Mouse (Mus musculus) cerebellum, adult 11-12 months (tissue): Measurements from ENCODE around the gene Gm13199.

Source experiments
- DNase-seq: peaks from one replicate; pipeline ENCODE4 v3.0.0; 2022

Gm13199 gene

GRCm38 (mm10) chr2:5862834-5863233 is at the start of gene Gm13199:
Gene Gm13199, minus strand, starts transcription at chr2:5862934.
- DNase-seq, result no peak

GRCm38 (mm10) chr2:5911282-5911965 is 48.7 kb upstream of the Gm13199 start:
- no peak for DNase-seq

GRCm38 (mm10) chr2:5906625-5907024 is 43.9 kb upstream of the Gm13199 start:
- no peak for DNase-seq

GRCm38 (mm10) chr2:5906092-5906491 is 43.4 kb upstream of the Gm13199 start:
- DNase-seq, result peak; percentile 59

DNA sequence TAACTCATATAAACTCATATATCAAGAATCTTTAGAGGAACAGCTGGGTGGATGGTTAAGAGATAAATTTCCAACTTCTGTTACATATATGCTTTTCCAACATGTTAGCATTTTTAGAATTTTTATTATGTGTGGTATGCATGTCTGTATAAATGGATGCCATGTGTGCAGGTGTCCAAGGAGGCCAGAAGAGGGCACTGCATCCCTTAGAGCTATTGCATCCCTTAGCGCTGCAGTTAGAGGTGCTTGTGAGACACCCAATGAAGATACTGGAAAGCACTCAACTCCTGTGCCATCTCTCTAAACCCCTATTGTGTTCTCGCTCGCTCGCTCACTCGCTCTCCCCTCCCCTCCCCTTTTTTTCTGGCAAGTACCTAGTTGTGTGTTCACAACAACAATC is 37.4 kb upstream of the Gm13199 start:
- DNase-seq, result no peak

- peak; percentile 97 for DNase-seq
These were observed 32.3 kb upstream of the Gm13199 start, which contains the start of gene Sec61a2 for GRCm38 (mm10) chr2:5894843-5895570. Gene Sec61a2, minus strand, starts transcription at chr2:5895432.

DNA sequence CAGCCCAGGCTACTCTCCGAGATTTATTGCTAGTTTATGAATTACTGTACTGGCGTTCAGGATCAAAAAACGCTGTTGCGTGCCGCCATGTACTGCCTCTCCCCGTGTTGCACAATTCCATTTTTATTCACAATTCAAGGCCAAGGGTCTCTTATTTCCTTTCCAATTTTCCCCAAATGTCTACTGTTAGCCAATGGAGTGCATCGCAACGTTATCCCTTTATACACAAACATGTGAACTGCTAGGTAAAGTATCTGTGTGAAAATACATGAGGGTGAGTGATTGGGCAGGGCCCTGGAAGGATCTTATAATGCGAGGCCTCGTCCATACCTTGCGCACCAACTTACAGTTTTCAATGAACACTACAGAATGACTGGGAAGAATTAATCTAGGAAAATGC is 31.6 kb upstream of the Gm13199 start:
- no peak for DNase-seq

GRCm38 (mm10) chr2:5889412-5889811 is 26.7 kb upstream of the Gm13199 start:
- no peak for DNase-seq

DNA sequence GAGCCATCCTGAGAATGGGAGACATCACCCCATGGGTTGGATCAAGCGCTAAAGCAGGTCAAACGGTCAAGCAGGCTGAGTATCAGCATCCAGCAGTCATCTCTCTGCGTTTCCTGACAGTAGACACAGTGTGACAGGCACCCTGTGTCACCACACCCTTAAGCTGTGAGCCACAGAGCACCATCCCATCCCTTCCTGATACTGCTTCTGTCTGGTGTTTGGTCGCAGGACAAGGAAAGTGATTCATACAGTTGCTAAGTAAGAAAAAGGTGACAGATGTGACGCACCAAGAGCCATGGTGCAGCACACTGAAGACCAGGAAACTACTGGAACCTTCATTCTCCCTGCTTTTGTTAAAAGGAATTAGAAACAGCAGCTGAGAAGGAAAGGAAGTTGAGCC is 26.1 kb upstream of the Gm13199 start:
- no peak for DNase-seq

- DNase-seq, result no peak
These were observed 14.7 kb upstream of the Gm13199 start for GRCm38 (mm10) chr2:5877446-5877845.

GRCm38 (mm10) chr2:5869746-5870145 is 7.0 kb upstream of the Gm13199 start:
- DNase-seq, result no peak

DNA sequence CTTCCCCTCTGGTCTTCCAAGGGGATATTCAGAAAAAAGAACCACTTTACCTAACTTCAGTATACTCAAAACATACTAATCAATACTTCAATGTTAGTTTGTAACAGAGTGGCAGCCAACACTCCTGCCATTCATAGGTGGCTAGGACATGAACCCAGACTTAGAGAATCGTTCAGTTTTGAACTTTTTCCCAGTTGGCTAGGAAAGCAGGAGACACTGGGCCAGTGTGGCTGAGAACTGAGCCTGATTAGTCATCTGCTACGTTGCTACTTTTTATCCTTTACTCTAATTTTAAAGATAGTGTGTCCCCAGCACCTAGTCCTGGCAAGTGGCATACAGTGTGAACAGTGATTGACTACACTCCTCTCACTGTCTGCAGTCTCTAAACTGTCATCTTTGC is 4.9 kb upstream of the Gm13199 start:
- DNase-seq, result no peak

- DNase-seq, result no peak
These were observed 10.9 kb downstream of the Gm13199 start for GRCm38 (mm10) chr2:5851866-5852265.

DNA sequence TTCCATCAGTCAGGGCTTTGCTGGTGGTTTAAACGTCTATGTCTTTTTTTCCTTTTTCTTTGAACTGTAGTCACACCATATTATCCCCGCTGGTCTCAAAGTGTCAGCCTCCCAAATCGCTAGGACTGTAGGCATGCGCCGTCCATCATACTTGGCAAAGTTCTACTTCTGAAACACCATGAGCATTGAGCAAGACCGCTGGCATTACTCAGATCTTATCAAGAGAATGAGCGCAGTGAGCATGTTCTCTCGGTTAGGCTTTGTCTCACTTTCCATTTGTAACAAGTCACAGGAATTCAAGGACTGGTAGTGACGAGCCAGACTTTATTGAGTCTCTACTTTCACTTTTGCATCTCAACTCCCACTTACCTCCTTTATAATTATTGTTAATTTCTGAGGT is 11.6 kb downstream of the Gm13199 start:
- no peak for DNase-seq

GRCm38 (mm10) chr2:5845826-5846225 is 16.9 kb downstream of the Gm13199 start:
- no peak for DNase-seq

GRCm38 (mm10) chr2:5844873-5845631 is 17.7 kb downstream of the Gm13199 start, which contains the start of the genes Nudt5 and Cdc123:
Gene Nudt5, plus strand, starts transcription at chr2:5845019.
Gene Cdc123, minus strand, starts transcription at chr2:5845164.
- peak; percentile 91 for DNase-seq

DNA sequence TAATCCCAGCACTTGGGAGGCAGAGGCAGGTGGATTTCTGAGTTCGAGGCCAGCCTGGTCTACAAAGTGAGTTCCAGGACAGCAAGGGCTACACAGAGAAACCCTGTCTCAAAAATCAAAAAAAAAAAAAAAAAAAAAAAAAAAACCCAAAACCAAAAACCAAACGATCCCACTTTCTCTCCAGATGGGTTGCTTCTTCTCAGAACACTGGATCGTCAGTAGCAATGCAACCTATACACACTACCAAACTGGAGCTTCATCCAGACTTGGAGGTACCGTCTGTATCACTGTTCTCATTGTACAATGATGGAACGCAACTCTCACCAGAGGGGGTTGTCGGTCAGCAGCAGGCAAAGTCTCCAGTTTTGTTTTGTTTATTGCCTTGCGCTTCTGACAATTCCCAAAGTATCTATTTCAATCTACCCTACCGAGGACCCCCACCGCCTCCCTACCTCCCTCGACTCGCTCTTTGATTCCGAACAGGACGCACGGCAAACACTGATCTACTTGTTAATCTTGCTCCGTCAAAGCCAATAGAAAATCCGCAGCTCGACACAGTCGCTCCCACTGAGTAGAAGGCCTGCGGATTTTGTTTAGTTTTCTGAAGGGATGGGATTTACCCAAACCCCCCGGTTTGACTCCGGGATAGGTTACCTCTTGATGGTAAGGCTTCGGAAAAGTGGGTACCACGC is 18.4 kb downstream of the Gm13199 start:
- no peak for DNase-seq

DNA sequence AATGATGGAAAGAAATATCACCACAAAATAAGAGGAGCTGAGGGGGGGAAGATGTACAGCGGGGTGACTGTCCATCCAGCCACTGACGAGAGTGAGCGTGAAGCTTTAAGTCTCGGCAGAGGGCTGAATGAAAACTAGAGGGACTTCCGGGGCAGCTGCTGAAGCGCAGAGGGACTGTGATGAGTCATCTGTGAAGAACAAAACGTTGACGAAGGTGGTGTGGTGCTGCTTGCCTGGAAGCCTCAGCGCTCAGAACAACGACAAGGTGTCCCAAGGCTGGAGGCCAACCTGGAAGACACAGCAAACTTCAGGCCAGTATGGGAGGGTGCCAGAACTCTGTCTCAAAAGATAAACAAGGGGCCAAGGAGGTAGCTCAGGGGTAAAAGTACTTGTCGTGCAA is 21.9 kb downstream of the Gm13199 start:
- DNase-seq, result no peak

DNA sequence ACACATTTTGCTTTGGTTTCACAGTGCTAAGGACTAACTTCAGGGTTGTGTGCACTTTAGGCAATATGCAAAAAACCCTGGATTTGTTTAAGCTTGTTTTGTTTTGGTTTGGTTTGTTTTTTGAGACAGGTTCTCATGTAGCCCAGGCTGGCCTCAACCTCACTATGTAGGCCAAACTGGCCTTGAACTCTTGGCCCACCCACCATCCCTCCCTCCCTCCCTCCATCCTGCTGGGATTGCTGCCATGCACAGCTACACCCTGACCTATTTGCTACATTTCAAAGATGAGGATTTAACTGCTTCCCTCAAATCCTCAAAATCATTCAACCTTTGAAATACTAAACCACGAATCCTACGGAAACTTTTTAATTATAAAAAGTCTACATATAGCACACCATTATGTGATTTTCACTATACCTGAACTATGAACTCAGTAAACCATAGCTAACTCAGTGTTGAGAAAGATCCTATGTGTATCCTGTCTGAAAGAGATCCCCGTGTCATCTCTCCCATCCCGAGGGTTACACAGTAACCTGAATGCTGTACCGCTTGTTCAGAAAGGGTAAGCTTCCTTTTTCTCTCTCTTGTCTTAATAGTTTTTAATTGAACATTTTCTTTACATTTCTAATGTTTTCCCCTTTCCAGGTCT is 37.3 kb downstream of the Gm13199 start:
- DNase-seq, result no peak

DNA sequence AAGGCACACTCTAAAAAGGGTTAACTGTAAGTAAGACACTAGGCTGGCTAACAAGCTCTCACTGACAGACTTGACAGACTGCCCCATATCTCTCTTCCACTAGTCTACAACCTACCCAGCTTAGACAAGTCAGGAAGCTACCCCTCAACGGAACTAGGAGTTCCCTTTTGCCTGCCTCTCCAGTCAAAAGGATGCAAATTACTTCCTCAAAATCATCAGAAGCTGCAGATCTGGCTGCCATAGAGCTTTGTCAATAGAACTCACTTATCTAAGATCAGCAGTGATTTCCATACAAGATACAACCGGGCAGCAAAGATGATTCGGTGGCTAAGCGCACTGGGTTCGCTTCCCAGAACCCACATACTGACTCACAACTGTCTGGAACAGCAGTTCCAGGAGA is 38.0 kb downstream of the Gm13199 start:
- no peak for DNase-seq

GRCm38 (mm10) chr2:5824213-5824612 is 38.5 kb downstream of the Gm13199 start:
- no peak for DNase-seq

DNA sequence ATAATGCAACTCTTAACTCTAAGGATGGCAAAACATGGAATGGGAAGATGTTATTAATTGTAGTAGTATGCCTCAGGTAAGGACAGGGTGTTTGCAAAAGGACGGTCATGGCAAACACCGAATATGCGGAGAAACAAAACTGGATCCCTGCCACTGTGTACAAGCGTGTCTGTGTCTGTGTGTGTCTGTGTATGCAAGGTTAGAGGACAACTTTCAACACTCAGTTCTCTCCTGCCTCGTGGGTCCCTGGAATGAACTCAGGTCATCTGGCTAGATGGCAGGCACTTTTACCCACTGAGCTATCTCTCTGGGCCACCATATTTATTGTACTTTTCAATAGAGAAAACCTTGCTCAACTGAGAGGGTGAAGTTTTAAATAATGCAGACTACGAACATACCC is 40.3 kb downstream of the Gm13199 start:
- no peak for DNase-seq

- DNase-seq, result no peak
These were observed 41.5 kb downstream of the Gm13199 start for GRCm38 (mm10) chr2:5821264-5821663.
